Mouse (Mus musculus): ENCODE measurements around the gene Rrh.

DNA sequence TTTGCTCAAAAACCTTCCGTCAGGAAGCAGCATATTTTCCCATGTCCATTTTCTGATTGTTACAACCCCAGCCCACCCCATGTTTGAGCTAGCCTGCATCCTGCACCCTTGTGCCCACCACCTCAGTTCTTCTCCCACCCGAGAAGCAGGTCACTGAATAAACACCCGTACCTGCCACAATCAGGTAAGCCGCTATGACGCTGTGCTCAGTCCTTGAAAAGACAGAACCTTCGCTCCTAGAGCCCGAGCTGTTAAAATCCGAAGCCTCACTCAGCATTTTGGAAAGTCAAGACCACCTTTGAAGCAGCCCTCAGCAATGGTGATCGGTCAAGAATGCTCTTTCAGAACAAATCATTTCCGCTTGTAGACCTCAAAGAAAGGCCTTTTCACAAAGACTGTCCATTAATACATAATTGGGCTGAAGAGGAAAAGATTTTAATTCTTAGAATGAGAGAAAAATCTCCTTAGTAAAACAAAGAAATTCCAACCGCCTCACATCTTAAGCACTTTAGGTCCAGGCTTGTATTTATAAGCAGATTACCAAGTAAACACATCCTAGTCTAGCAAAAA is at the start of gene Rrh:
- TF ChIP-seq CTCF (IDR thresholded peaks at IDR 0.05; ENCODE audit: low read depth, low read length) (no peak), POLR2A (IDR thresholded peaks at IDR 0.05; ENCODE audit: extremely low read depth, insufficient read depth, low read length) (no peak)
